ENCODE assay signal across 8 mouse cellular contexts in genomic region chr1:169495621-169496020, GRCm38 (mm10). TPM values are rescaled to one million over a fixed set of nuclear protein-coding genes. Genes with fewer than 3 reads are reported as not detected.
A peak's percentile ranks its signal among the peaks of the same experiment; 100 is the strongest.
DNase-seq lines count a peak whose midpoint lies in the region; ATAC-seq and TF ChIP-seq lines count a peak whose summit lies in the region.

No protein-coding gene starts in this region.

- TF ChIP-seq CTCF in lung, embryonic 14.5 days (IDR thresholded peaks at IDR 0.05; ENCODE audit: low read depth): peak; percentile 76

- no peaks in the 10 kb centered on the region for H3K27me3 ChIP-seq in hindbrain, embryonic 10.5 days (ENCODE audit: insufficient read depth, poor library complexity, severe bottlenecking)
- H3K27me3 ChIP-seq in hindbrain, embryonic 16.5 days (replicated peaks; ENCODE audit: control insufficient read depth, insufficient read depth, low read length): no peaks in the 10 kb centered on the region
- no peaks in the 10 kb centered on the region for H3K27me3 ChIP-seq in lung, embryonic 14.5 days (ENCODE audit: insufficient read depth, low read length)

- H3K4me2 ChIP-seq in hindbrain, embryonic 16.5 days (ENCODE audit: low read length): no peak overlapping the region
- no peak overlapping the region for H3K4me2 ChIP-seq in lung, embryonic 14.5 days

- no peak overlapping the region for H3K4me3 ChIP-seq in hindbrain, embryonic 10.5 days
- H3K4me3 ChIP-seq in hindbrain, embryonic 16.5 days (ENCODE audit: low read length): no peak overlapping the region
- H3K4me3 ChIP-seq in lung, embryonic 14.5 days (ENCODE audit: low read depth, low read length): no peak overlapping the region

- no peak overlapping the region for H3K27ac ChIP-seq in hindbrain, embryonic 10.5 days
- no peak overlapping the region for H3K27ac ChIP-seq in hindbrain, embryonic 16.5 days (ENCODE audit: low read depth, low read length)
- H3K27ac ChIP-seq in lung, embryonic 14.5 days (ENCODE audit: low read depth): no peak overlapping the region

- 82% methylated on average over 8 of the region's 8 CpGs for WGBS in hindbrain, embryonic 10.5 days
- WGBS in hindbrain, embryonic 16.5 days: 55% methylated on average over 8 of the region's 8 CpGs
- 50% methylated on average over 8 of the region's 8 CpGs for WGBS in lung, embryonic 14.5 days

- DNase-seq in hindbrain, embryonic 10.5 days (ENCODE audit: low spot score): peak; percentile 40
- peak; percentile 13 for DNase-seq in MN1 (ENCODE audit: low spot score)
- DNase-seq in cerebellum, postnatal 10 days: peak; percentile 93
- peak; percentile 28 to 79 for DNase-seq in kidney, postnatal 36 days
- peak; percentile 82 for DNase-seq in lung, embryonic 14.5 days
- DNase-seq in right cerebral cortex, postnatal 4 days: peak; percentile 85
- DNase-seq in urinary bladder, postnatal 36 days (ENCODE audit: low spot score in 2 of 2): no peak

- no peaks in the 10 kb centered on the region for H3K9me3 ChIP-seq in hindbrain, embryonic 10.5 days
- H3K9me3 ChIP-seq in hindbrain, embryonic 16.5 days (ENCODE audit: control insufficient read depth, low read length): no peaks in the 10 kb centered on the region
- no peaks in the 10 kb centered on the region for H3K9me3 ChIP-seq in lung, embryonic 14.5 days (ENCODE audit: low read depth, low read length)

- no peak overlapping the region for H3K9ac ChIP-seq in hindbrain, embryonic 16.5 days (ENCODE audit: low read depth, low read length)
- no peak overlapping the region for H3K9ac ChIP-seq in lung, embryonic 14.5 days

- no peak for ATAC-seq in hindbrain, embryonic 16.5 days
- ATAC-seq in lung, embryonic 14.5 days (ENCODE audit: insufficient read depth): no peak

- H3K4me1 ChIP-seq in hindbrain, embryonic 10.5 days (replicated peaks): no peaks in the 10 kb centered on the region
- no peaks in the 10 kb centered on the region; the same call in 1 of the 2 replicates for H3K4me1 ChIP-seq in hindbrain, embryonic 16.5 days (ENCODE audit: control insufficient read depth, insufficient read depth, low read depth, low read length)
- H3K4me1 ChIP-seq in lung, embryonic 14.5 days (ENCODE audit: insufficient read depth): no peaks in the 10 kb centered on the region

- H3K36me3 ChIP-seq in hindbrain, embryonic 10.5 days: peaks cover 51% of the 10 kb centered on the region
- H3K36me3 ChIP-seq in hindbrain, embryonic 16.5 days (ENCODE audit: control insufficient read depth, insufficient read depth, low read length): no peaks in the 10 kb centered on the region
- H3K36me3 ChIP-seq in lung, embryonic 14.5 days (ENCODE audit: insufficient read depth): peaks cover 35% of the 10 kb centered on the region

RNA-seq across cellular contexts. Expression of gene Nuf2, which starts 35.6 kb away (rescaled TPM):
- 67.6 and 75.7 TPM in 2 replicates for polyA plus RNA-seq in hindbrain, embryonic 10.5 days (2016; fragmentation: Nextera tagmentation; extraction: Ambion mirVana)
- 13.1 and 15.7 TPM in 2 replicates for polyA plus RNA-seq in hindbrain, embryonic 16.5 days (2015; fragmentation: Nextera tagmentation; extraction: Ambion mirVana)
- 77.4 and 78.9 TPM in 2 replicates for polyA plus RNA-seq in lung, embryonic 14.5 days (2014; fragmentation: Nextera tagmentation; extraction: Ambion mirVana)

Comparison
In these comparisons a context has a peak if more than half of its experiments do, and no peak if none do; other contexts are left out.
1. DNase-seq: peak in hindbrain, embryonic 10.5 days (single experiment), MN1 (single experiment), cerebellum, postnatal 10 days (2 of 2), kidney, postnatal 36 days (2 of 2), lung, embryonic 14.5 days (single experiment) and right cerebral cortex, postnatal 4 days (single experiment); none in urinary bladder, postnatal 36 days (0 of 2).